Mouse (Mus musculus) cerebellum, postnatal 14 days (tissue): ENCODE results near the gene Mpp1.

Experiments used
- DNase-seq, 2 experiments: peaks; one replicate each; pipeline ENCODE4 v3.0.0; 2021; ENCODE audit warnings: mixed read lengths in 2 of 2

Gene Mpp1

GRCm38 (mm10) chrX:75130467-75131160 lies at the start of gene Mpp1:
Gene Mpp1 (minus strand): TSS chrX:75131016.
- DNase-seq, result peak; percentile 76 to 77

- no peak for DNase-seq
These were observed 32.9 kb upstream of the Mpp1 start, which contains the start of gene Smim9 for GRCm38 (mm10) chrX:75163670-75164069. Gene Smim9 (minus strand): TSS chrX:75163770.

GRCm38 (mm10) chrX:75155576-75156243 lies 24.9 kb upstream of the Mpp1 start:
- peak; percentile 37 to 41 for DNase-seq

- DNase-seq, result no peak
These were observed 21.4 kb upstream of the Mpp1 start for GRCm38 (mm10) chrX:75152249-75152648.

- DNase-seq, result no peak
These were observed 19.5 kb upstream of the Mpp1 start for GRCm38 (mm10) chrX:75150304-75150703.

- no peak for DNase-seq
These were observed 17.6 kb upstream of the Mpp1 start for GRCm38 (mm10) chrX:75148414-75148813.

GRCm38 (mm10) chrX:75143124-75143555 lies 12.3 kb upstream of the Mpp1 start:
- peak; percentile 5 to 21 for DNase-seq

GRCm38 (mm10) chrX:75138182-75138581 lies 7.4 kb upstream of the Mpp1 start:
- no peak for DNase-seq

GRCm38 (mm10) chrX:75137729-75138128 lies 6.9 kb upstream of the Mpp1 start:
- DNase-seq, result no peak

- DNase-seq, result no peak
These were observed 6.1 kb upstream of the Mpp1 start for GRCm38 (mm10) chrX:75136938-75137337.

- DNase-seq, result no peak
These were observed 1.3 kb downstream of the Mpp1 start for GRCm38 (mm10) chrX:75129474-75129873.

- DNase-seq, result peak in 1 of 2 experiments; percentile 19
These were observed 2.4 kb downstream of the Mpp1 start for GRCm38 (mm10) chrX:75128333-75128980.

- no peak for DNase-seq
These were observed 3.9 kb downstream of the Mpp1 start for GRCm38 (mm10) chrX:75126893-75127292.

- no peak for DNase-seq
These were observed 5.2 kb downstream of the Mpp1 start for GRCm38 (mm10) chrX:75125606-75126005.

GRCm38 (mm10) chrX:75115550-75115949 lies 15.3 kb downstream of the Mpp1 start:
- DNase-seq, result no peak

GRCm38 (mm10) chrX:75102293-75102692 lies 28.5 kb downstream of the Mpp1 start:
- DNase-seq, result no peak

GRCm38 (mm10) chrX:75098799-75099198 lies 32.0 kb downstream of the Mpp1 start:
- DNase-seq, result no peak

- DNase-seq, result peak in 1 of 2 experiments; percentile 7
These were observed 34.5 kb downstream of the Mpp1 start for GRCm38 (mm10) chrX:75096163-75096770.

- peak; percentile 94 to 97 for DNase-seq
These were observed 35.2 kb downstream of the Mpp1 start, which contains the start of gene Dkc1 for GRCm38 (mm10) chrX:75095369-75096162. Gene Dkc1 (plus strand): TSS chrX:75095854.

- no peak for DNase-seq
These were observed 45.2 kb downstream of the Mpp1 start for GRCm38 (mm10) chrX:75085654-75086053.

GRCm38 (mm10) chrX:75084774-75085508 lies 45.9 kb downstream of the Mpp1 start, which contains the start of gene Gab3:
Gene Gab3 (minus strand): TSS chrX:75085458.
- DNase-seq, result peak; percentile 16 to 48
